Mouse (Mus musculus) inflammation-experienced regulatory T-cells (primary cell): ENCODE results near the gene Agtr1b. TPM values are rescaled to one million over a fixed set of nuclear protein-coding genes. Genes with fewer than 3 reads are reported as not detected.

Experiments
- polyA plus RNA-seq, 2 experiments: library from polyadenylated mRNA; unstranded; fragments of 100-300 nt; shearing (Covaris generic); gene quantifications; one replicate each; pipeline ENCODE4 v1.2.1; 2017

The Agtr1b gene
- polyA plus RNA-seq, result not detected

GRCm38 (mm10) chr3:20366558-20367522 is at the start of gene Agtr1b:
Agtr1b (minus strand) TSS chr3:20367177.

GRCm38 (mm10) chr3:20275633-20276032 is 91.3 kb downstream of the Agtr1b start, which contains the start of gene Cpb1:
Cpb1 (minus strand) TSS chr3:20275733.

Other genes starting within 250 kb of the Agtr1b start
- 10 to 100 TPM; 40.4 to 54.4 TPM for gene Gyg, start 211.9 kb downstream of the Agtr1b start, polyA plus RNA-seq
- gene Cpa3, start 125.0 kb downstream of the Agtr1b start, polyA plus RNA-seq, result under 1 TPM; 0.25 to 0.32 TPM
- under 1 TPM in 1 of 2 experiments, not detected in 1; 0.88 TPM for gene Cpb1, start 91.4 kb downstream of the Agtr1b start, polyA plus RNA-seq